Mouse (Mus musculus): ENCODE measurements at regions not wholly inside any gene's neighbourhood (a gene's known extent, or its start where the extent isn't known, plus 50 kb on each side); places are given as distances from the start of the nearest gene placed in this dataset.
A peak's percentile ranks its signal among the peaks of the same experiment; 100 is the strongest.

DNA sequence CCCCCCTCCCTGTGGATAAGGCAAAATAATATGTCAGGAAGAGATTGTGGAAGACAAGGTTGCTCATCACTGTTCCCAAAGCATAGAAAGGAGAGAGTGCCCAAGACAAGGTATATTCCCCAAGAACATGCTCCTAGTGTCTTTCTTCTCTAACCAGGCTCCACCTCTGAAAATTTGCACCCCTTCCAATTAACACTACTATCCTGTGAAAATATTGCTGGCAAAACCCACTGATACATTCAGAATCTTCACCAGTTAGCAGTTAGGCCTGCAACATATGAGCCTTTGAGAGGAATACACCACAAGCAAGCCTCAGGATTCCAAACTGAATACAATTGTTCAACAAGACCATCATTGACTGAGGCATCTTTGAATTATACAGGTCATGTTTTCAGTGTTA is 323.9 kb upstream of the Tle1 start:
- no peak for ATAC-seq (replicated peaks; ENCODE audit: insufficient number of reproducible peaks, low FRiP score, low TSS enrichment, poor library complexity, severe bottlenecking)

DNA sequence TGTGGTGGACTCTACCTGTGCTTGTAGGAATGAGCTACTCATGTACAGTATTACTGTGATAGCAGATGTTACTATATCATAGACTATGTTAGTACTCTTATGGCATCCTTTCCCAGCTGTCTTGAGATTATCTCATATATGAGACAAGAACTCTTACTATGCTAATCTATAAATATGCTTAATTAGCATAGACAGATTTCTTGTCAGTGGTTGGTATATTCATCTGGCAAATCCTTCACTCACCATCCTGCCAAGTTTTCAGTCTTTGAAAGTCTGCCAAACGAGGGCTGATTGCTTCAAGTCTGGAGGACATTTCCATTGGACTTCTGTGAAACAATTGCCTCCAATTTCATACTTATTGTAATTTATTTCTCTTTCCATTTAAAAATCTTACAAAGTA is 323.4 kb upstream of the Tle1 start:
- no peak for ATAC-seq (replicated peaks; ENCODE audit: insufficient number of reproducible peaks, low FRiP score, low TSS enrichment, poor library complexity, severe bottlenecking)

DNA sequence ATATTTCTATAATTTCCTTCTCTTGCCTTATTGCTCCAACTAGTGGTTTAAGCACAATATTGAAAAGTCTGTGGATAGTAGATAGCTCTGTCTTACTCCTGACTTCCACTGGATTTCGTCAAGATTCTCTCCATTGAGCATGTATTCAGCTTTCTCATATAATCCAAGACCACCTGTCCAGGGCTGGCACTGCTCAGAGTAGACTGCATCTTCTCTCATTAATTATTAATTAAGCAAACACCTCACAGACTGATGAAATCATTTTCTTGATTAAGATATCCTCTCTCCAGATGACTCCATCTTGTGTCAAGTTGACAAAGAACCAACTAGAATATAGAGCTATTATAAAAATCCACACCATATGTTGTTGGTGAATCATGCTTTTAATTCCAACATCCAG is 310.5 kb upstream of the Tle1 start:
- no peak for ATAC-seq (replicated peaks; ENCODE audit: insufficient number of reproducible peaks, low FRiP score, low TSS enrichment, poor library complexity, severe bottlenecking)

DNA sequence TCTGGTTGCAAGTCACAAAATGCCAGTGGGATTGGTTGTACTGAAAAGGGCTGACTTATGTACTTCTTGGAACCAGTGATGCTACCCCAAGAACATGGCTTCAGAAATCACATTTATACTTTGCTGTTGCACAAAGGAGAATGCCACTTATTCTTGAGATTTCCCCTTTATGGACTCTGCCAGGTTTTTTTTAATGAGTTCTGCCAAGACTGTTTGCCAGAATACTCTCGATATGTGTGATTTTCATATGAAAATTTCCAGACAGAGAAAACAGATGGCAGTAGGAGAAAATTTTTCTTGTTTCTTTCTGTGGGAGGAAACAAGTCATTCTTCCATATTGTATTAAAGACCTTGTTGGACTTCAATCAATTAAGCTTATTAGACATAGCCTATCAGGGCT is 281.0 kb upstream of the Tle1 start:
- ATAC-seq (replicated peaks; ENCODE audit: insufficient number of reproducible peaks, low FRiP score, low TSS enrichment, poor library complexity, severe bottlenecking) = no peak

DNA sequence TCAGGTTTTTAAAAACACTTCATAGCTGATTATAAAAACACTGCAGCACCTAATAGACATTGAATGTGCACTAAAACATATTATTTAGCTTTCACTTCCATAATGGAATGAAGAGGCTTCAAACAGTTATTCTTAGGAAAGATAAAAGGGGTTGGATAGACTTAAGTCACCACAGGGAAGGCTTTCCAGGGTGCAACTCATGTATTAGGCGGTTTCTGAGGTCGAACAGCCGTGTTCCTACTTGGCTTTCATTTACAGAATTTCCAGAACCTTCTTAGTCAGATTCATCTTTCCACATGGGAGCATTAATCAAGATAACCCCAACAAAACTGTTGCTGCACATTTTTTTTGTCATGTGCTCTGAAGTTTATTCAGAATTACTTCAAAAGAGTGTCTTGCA is 279.8 kb upstream of the Tle1 start:
- no peak for ATAC-seq (replicated peaks; ENCODE audit: insufficient number of reproducible peaks, low FRiP score, low TSS enrichment, poor library complexity, severe bottlenecking)

DNA sequence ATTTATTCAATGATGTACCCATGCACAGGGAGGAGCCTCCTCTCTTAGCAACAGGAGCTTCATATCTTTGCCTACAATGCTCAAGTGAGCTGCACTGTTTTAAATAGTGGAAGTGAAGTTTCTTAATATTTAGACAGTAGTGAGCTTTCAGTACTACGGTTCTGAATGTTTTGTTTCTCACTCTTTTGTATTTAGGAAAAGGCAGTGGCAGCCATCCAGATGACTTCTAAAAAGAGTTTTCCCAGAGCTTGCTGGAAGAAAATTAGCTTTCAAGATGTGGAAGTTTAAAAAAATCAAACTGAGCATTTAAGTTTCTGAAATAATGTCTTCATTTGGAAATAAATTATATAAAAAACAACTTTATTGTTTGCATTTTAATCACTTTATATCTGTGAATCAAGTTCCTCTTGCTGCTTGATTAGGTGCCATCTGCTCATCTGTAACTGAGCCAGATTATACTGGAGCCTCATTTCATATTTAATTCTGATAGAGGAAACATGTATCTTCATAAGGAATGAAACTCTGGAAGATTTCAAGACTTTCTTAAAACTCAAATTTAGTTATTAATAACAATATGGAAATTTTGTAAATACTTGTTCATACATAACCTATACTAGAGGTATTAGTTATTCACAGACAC is 268.6 kb upstream of the Tle1 start:
- ATAC-seq (replicated peaks; ENCODE audit: insufficient number of reproducible peaks, low FRiP score, low TSS enrichment, poor library complexity, severe bottlenecking) = no peak

DNA sequence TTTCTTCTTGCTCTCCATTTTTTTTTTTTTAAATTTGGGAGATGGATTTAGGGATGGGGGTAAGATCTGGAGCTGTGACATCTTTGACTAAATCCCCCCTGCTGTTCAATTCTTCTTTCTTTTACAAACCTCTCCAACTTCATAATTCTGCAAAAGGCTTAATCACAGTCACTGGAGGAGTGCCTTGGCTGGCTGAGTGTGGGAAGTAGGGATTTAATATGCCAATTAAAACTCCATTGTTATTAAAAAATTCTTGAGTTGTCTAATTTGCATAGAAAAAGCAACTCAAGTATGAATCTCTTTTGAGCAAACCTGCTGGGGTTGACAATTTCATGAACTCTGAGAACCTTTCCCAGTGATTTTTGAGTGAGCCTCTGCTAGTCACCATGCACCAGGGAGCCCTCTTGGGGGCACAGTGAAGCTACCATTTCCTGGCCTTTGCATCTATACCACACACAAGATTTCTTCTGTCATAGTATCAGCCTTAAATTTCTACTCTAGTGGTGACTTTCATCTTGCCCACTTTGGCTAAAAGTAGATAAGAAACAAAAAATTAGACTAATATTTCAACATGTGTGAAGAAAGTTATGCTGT is 243.6 kb upstream of the Tle1 start:
- no peak for ATAC-seq (replicated peaks; ENCODE audit: insufficient number of reproducible peaks, low FRiP score, low TSS enrichment, poor library complexity, severe bottlenecking)

DNA sequence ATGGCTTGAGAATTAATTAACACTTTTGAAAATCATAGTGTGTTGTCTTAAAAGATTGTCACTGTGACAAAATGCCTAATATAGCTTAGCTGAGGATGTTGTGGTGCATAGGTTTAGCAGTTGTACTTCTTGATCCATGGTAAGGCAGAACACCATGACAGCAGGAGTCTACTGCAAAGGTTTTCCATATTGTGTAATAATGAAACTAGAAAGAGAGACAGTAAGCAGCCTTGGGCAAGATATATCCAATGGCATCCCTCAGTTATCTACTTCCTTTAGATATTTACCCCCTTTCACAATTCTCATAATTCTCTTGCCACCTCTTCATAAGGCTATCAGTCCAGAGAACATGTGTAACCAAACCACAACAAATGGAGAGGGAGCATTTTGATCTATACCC is 236.6 kb upstream of the Tle1 start:
- no peak for ATAC-seq (replicated peaks; ENCODE audit: insufficient number of reproducible peaks, low FRiP score, low TSS enrichment, poor library complexity, severe bottlenecking)

DNA sequence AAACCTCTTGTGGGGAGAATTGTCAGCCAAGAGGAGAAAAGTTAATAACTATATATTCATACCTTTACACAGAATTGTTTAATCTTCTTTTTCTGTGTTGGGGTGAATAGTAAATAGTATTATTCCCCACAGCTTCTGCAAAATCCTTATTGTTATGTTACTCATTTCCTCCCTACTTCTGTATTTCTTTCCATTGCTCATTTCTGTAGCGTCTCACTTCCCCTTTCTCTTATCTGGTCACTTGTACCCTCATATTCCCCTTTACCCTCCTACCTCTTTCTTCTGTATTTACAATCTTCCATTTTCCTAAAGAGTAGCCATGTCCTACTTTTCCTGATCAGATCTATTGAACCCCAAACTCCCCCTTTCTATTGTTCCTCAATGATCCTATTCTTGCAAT is 224.6 kb upstream of the Tle1 start:
- ATAC-seq (replicated peaks; ENCODE audit: insufficient number of reproducible peaks, low FRiP score, low TSS enrichment, poor library complexity, severe bottlenecking) = peak; percentile 66

DNA sequence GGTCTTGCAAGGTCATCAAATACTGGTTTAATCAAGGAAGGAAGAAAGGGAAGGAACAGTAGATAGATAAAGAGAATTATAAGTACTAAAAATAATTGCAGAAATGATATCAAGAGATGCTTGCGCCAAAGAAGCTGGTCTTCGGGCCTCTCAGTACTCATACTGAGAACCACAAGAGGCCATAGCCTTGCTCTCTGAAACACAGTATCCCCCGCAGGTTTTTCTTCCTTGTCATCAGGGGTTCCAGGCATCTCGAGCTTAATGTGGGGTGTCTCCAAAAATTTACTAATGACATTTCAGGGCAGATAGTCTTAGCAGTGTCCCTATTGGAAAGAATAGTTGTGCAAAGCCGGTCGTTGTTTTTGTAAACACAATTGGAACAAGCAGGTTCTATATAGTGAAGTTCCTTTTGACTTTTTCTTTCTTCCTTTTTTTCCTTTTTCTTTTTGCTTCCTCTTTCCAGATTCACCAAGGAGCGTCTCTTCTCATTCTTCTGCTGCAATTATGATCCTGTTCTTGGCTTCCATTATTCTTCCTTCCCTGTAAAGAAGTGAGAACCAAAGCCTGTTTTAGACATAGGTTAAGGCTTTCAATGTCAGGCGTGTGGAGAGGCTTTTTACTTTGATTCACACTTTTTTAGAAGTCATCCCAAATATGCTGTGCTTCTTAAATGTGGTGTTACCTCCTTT is 211.5 kb upstream of the Tle1 start:
- no peak for ATAC-seq (replicated peaks; ENCODE audit: insufficient number of reproducible peaks, low FRiP score, low TSS enrichment, poor library complexity, severe bottlenecking)

DNA sequence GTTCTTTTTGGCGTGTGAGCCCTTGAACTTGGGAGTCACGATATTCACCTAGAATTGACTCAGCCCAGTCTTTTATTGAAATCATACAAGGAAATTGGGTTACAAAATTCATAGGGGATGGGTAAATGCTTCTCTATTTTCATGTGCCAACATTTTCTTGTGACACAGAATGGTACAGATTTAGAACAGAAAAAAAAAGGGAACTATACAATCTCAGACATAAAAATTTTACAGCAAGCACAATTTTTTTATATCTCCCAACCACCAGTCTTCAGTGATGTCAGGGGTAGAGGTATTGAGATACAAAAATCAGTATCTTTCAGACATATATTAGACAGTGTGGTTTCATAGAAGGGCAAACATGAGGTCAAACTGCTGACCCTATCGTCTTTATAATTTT is 210.6 kb upstream of the Tle1 start:
- ATAC-seq (replicated peaks; ENCODE audit: insufficient number of reproducible peaks, low FRiP score, low TSS enrichment, poor library complexity, severe bottlenecking) = no peak; the same call in 1 of the 2 replicates

DNA sequence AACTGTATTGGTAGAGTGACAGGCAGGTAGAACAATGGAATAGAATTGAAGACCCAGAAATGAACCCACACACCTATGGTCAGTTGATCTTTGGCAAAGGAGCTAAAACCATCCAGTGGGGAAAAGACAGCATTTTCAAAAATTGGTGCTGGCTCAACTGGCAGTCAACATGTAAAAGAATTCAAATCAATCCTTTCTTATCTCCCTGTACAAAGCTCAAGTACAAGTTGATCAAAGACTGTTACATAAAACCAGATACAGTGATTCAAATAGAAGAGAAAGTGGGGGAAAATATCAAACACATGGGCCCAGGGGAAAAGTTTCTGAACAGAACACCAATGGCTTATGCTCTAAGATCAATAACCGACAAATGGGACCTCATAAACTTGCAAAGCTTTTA is 200.0 kb upstream of the Tle1 start:
- ATAC-seq (replicated peaks; ENCODE audit: insufficient number of reproducible peaks, low FRiP score, low TSS enrichment, poor library complexity, severe bottlenecking) = no peak

DNA sequence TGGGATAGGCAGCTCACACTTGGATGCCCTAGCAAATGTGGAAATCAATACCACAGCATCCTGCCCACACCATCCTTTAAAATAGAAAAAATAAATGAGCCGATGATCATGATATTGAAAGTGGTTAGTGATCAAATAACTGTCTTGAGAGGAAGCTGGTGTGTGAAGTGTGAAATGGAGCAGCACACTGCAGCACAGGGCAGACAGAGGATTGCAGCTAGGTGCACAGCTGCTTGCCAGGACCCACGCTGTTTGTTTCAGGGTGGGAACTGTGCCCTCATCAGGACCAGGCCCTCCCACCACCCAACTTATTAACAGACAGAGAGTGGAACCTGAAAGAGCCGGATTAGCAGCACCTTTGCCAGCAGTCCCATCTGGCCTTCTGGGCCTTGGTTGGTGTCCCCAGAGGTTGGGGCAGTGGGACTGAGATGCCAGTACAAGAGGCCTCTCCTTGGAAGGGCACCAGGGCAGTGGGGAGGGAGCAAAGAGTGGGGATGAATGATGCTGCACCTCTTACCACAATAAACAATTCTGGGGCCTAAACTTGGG is 191.2 kb upstream of the Tle1 start:
- no peak for ATAC-seq (replicated peaks; ENCODE audit: insufficient number of reproducible peaks, low FRiP score, low TSS enrichment, poor library complexity, severe bottlenecking)

DNA sequence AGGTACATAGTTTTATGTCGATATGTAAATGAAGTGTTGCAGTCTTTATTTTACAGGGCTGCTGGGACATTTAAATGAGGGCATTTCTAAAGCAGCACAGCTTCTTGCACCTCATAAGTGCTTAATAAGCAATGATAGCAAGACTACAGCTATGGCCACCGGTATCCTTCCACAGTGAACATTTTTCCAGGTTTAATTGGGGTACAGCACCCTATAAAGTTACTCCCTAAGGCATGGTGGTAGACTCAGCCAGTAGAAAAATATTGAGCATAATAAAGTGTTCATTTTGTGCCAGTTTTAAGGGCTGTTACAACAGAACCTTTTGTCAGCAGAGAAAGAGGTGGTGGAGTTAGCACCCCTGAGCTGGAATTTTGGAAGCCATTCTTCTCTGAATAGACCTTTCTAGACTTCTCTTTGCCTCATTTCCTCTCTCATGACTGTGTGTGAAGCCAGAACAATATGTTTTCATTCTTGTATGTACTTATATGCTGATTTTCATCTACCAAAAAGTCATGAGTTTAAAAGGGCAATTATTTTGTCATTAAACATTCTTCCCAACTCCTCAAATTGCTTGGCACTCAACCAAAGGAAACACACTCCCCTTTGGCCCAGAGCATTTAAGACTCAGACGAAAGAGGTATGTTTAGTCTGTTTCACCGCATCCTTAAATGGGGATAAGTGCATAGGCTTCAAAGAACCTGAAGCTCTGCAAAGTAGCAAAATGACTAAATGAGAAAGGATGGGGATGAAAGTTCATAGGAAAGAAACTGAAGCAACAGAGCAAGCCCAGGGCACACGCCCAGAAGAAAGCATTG is 189.3 kb upstream of the Tle1 start:
- no peak for ATAC-seq (replicated peaks; ENCODE audit: insufficient number of reproducible peaks, low FRiP score, low TSS enrichment, poor library complexity, severe bottlenecking)

DNA sequence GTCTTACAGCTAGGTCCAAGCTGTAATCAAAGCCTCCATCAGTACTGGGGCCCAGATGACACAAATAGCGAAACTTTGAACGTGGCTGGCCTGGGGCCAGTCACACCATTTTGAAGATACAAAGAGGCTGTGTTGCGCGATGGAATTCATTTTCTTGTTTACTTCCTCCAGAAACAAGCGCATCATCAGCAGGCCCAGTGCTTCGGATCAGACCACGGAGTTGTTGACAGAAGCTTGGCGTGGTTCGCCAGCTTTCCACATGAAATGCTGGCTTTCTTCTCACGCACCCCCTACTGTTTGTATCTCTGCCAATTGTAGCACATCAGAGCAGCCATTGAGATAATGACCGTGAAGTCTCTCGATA is 184.2 kb upstream of the Tle1 start:
- ATAC-seq (replicated peaks; ENCODE audit: insufficient number of reproducible peaks, low FRiP score, low TSS enrichment, poor library complexity, severe bottlenecking) = no peak

DNA sequence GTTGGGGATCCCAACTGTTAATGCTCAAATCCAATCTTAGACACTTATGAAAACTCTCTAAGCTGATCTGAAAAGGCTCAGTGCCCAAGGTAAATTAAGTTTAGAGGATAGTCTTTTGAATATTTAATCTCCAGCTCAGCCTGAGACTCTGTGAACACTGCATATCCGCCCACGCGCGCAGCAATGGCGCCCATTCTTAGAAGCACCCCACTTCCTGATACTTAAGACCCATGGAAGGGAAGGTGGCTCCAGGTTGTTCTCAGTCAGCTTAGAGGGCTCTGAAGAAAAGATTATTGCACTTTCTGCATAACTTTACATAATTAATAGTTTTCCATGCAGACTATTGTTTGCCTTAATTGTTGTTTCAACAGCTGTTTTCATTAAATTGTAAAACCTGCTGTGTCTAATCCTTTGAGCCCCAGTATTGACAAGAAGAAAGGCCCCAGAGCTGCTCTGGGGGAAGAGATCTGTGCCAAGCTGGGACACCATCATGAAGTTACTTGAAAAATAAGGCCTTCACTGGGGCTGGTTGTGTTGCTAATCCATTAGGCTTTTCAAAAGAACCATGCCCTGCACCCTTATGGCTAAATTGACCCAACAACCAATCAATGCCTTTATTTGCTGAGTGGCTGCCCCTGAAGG is 183.7 kb upstream of the Tle1 start:
- no peak for ATAC-seq (replicated peaks; ENCODE audit: insufficient number of reproducible peaks, low FRiP score, low TSS enrichment, poor library complexity, severe bottlenecking)

DNA sequence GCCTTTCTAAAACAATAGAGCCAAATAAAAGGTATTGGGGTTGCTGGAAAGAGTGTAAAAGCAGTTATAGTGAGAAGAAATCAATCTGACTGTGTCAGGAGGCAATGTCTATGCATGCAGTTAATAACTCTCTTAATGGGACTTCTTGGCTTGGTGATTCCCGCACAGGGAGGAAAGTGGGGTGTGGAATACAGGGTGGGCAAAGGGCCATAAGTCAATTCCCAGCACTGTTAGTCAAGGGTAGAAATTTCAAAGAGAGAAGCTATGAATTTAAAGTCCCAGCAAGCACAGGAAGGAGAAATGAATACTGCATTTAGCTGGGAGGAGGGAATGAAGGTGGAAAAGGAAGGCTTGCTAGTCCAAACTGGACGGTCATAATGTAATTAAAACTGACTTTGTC is 183.0 kb upstream of the Tle1 start:
- ATAC-seq (replicated peaks; ENCODE audit: insufficient number of reproducible peaks, low FRiP score, low TSS enrichment, poor library complexity, severe bottlenecking) = no peak

DNA sequence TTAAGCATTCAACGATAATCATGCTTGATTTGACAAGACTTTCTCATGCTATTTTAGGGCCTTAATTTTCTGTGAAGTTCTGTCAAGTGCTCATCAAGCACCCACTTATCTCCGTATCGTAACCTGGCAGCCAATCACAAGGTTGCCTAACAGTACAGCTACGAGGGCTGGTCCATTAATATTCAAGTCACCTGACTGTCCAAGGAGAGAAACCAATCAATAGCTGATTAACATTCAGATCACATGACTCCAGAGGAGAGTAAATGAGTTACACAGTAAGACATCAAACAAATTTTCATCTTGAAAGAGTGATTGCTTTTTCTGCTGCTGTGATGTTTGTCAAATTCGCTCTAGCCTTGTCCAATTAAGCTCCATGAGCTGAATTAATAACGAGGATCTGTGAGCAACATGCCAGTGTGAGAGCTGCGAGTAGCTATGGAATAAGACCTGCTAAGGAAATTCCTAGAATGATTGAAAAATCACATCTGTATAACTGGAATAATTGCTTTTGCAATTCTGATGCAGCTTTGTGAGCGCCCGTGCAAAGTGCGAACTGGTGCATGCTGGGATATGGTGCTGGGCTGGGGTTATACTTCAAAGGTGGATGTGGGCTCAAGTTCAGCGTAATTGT is 181.9 kb upstream of the Tle1 start:
- ATAC-seq (replicated peaks; ENCODE audit: insufficient number of reproducible peaks, low FRiP score, low TSS enrichment, poor library complexity, severe bottlenecking) = no peak

DNA sequence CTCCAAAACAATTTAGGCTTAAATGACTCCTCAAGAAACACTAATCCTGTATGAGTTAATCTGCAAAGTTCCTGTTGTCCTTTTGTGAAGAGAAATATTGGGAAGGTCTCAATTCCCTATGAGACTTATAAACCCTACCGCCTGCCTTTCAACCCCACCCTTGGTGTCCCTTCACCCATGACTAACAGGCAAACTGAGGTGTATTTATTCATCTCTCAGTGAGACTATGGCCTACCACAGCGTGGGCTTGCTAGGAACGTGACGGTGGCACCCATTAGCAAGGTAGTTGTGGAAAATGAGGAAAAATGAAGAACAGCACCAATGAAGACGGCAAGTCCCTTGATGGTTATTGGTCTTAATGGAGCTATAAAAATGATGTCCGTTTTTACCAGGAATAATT is 181.0 kb upstream of the Tle1 start:
- ATAC-seq (replicated peaks; ENCODE audit: insufficient number of reproducible peaks, low FRiP score, low TSS enrichment, poor library complexity, severe bottlenecking) = no peak

All from monocyte, adult 5-6 weeks (primary cell).